Mouse (Mus musculus) forebrain, postnatal 0 days (tissue): Measurements from ENCODE around the gene Agpat2. TPM values are rescaled to one million over a fixed set of nuclear protein-coding genes. Genes with fewer than 3 reads are reported as not detected.

ENCODE experiments used
- ATAC-seq: fragments of 200-750 bp; cut with Nextera tagmentation; 2 replicates; pipeline ENCODE4 v1.8.0; 2017; ENCODE audit warnings: mild to moderate bottlenecking, moderate library complexity
- DNase-seq: peaks from one replicate; pipeline ENCODE4 v3.0.0-alpha.2; 2015
- H3K27ac ChIP-seq: fragments of 300-500 bp; sonication (generic); 2 replicates; pipeline ENCODE4 v1.5.1; 2014; ENCODE audit warnings: low read depth, mild to moderate bottlenecking, antibody characterized with exemption, low read length, moderate library complexity, mixed read lengths
- H3K27me3 ChIP-seq: fragments of 300-500 bp; sonication (generic); 2 replicates; pipeline ENCODE4 v1.6.1; 2014; ENCODE audit warnings: mild to moderate bottlenecking, low read length, mixed read lengths; ENCODE audit not compliant: insufficient read depth
- H3K36me3 ChIP-seq: fragments of 300-500 bp; sonication (generic); 2 replicates; pipeline ENCODE4 v1.6.1; 2014; ENCODE audit warnings: mild to moderate bottlenecking, moderate library complexity; ENCODE audit not compliant: insufficient read depth
- H3K4me1 ChIP-seq: fragments of 300-500 bp; sonication (generic); 2 replicates; pipeline ENCODE4 v1.6.1; 2014; ENCODE audit warnings: antibody characterized with exemption; ENCODE audit not compliant: insufficient read depth
- H3K4me2 ChIP-seq: fragments of 300-500 bp; sonication (generic); 2 replicates; pipeline ENCODE4 v1.6.1; 2014; ENCODE audit warnings: low read depth, mild to moderate bottlenecking, moderate library complexity
- H3K4me3 ChIP-seq: fragments of 300-500 bp; sonication (generic); 2 replicates; pipeline ENCODE4 v1.5.1; 2014; ENCODE audit warnings: low read depth, low read length, mixed read lengths
- H3K9ac ChIP-seq: fragments of 300-500 bp; sonication (generic); 2 replicates; pipeline ENCODE4 v1.6.1; 2014; ENCODE audit warnings: mild to moderate bottlenecking
- H3K9me3 ChIP-seq: fragments of 300-500 bp; sonication (generic); 2 replicates; pipeline ENCODE4 v1.6.1; 2016; ENCODE audit warnings: low read length
- CTCF ChIP-seq: sonication (generic); IDR thresholded peaks from 2 replicates; pipeline ENCODE4 v1.5.1; 2016; ENCODE audit warnings: antibody characterized with exemption, control low read depth, low read depth
- WGBS: fragments of 180-500 bp; shearing (Covaris S2); extraction: QIAGEN DNeasy Blood & Tissue Kit; methylation state at CpG from one replicate; pipeline ENCODE4 v1.1.7; 2014; 5-methylcytosine and 5-hydroxymethylcytosine counted together
- polyA plus RNA-seq: library from polyadenylated mRNA; unstranded; fragments of >200 nt; fragmentation: Nextera tagmentation; extraction: Ambion mirVana; gene quantifications from 2 replicates; pipeline ENCODE4 v1.2.1, GENCODE M21; 2015
- total RNA-seq: library from RNA; depleted of rRNA; stranded (reverse); fragments of >200 nt; gene quantifications from 2 replicates; pipeline ENCODE4 v1.2.3, GENCODE M21; 2014; rRNA removed

The Agpat2 gene
- total RNA-seq (7.8 and 10.0 TPM in 2 replicates), polyA plus RNA-seq (4.8 and 6.2 TPM in 2 replicates)

DNA sequence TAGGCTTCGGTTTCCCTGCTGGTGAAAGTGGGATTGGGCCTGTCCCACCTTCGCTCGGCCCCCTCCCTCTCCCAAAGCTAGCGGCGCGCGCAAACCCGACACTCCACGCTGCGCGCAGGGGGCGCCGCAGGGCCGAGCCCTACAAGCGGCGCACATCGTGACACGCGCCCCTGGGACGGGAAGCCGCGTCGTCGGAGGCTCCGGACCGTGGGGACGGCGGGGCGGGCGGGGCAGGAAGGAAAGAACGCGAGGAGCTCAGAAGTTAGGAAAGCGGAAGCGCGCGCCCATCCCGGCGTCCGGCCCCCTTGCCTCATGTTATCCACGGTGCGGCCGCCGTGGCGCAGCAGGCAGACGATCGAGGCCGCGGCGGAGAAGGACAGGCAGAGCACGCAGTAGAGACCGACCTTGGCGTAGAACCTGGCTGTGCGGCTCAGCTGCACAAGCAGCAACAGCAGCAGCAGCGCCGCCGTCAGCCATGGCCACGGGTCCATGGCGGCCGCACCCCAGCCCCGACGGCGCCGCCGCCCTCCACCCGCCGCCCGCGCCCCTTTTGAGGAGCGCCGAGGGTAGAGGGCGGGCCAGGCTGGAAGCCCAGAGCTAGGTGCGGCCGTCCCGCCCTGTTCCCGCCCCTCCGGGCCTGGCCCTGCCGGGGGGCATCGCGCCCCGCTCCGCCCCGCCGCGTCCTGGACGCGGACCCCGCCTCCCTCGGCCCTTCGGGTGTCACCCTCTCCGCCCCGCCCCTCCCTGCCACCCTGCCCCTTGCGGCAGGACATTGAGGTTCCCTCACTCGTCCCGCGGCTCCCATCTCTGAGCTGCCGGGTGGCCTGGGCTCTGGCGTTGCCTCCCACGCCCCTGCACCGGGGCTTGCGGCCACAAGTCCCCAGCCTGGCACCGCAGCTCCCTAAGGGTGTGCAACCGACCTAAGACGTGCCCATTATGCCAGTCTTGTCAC is at the start of gene Agpat2:
Agpat2 (minus strand) TSS at position 698 of the 952 bp plus-strand sequence.
- Histone ChIP-seq H3K27me3 (peaks cover 14% of the 10 kb centered on the region; the same call in 1 of the 2 replicates), H3K27ac (0 out of 2 replicates have a peak within 1 kb of the TSS, but pooled peaks have one; percentile 35), H3K9me3 (no peaks in the 10 kb centered on the region), H3K4me2 (peak within 1 kb of the TSS; percentile 83), H3K36me3 (no peaks in the 10 kb centered on the region), H3K4me1 (no peaks in the 10 kb centered on the region), H3K4me3 (peak within 1 kb of the TSS; percentile 56), H3K9ac (peak within 1 kb of the TSS; percentile 54)
- peak; percentile 64 for TF ChIP-seq CTCF
- peak; percentile 83 for DNase-seq
- peak; percentile 93 for ATAC-seq
- 1% methylated on average over 97 of the region's 103 CpGs for WGBS

GRCm38 (mm10) chr2:26646643-26647293 is 42.6 kb upstream of the Agpat2 start:
- H3K4me1 ChIP-seq: no peaks in the 10 kb centered on the region
- TF ChIP-seq CTCF: peak; percentile 100
- H3K27me3 ChIP-seq: no peaks in the 10 kb centered on the region
- 30% methylated on average over 3 of the region's 3 CpGs for WGBS
- no peak overlapping the region for H3K4me2 ChIP-seq
- H3K4me3 ChIP-seq: no peak overlapping the region
- ATAC-seq (peak; percentile 99), DNase-seq (peak; percentile 93)
- no peaks in the 10 kb centered on the region for H3K9me3 ChIP-seq
- no peaks in the 10 kb centered on the region for H3K36me3 ChIP-seq
- H3K27ac ChIP-seq: no peak overlapping the region
- H3K9ac ChIP-seq: no peak overlapping the region

DNA sequence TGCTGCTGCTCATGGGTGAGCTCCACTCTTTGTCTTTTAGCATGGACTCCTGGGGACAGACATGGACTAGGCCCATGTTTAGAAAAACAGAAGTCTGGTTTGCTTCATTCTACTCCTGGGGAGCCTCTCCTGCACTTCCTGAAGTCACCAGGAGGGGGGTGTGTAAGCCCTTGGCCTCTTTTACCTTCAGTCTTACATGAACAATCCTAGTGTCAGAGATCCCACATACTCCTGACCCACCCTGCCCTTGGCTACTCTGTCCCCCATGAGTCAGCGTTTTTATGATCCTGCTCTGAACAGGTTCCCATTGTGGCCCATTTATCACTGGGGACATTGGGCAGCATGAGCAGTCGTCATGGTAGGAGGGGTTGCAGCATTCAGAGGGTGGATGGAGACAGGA is 39.7 kb upstream of the Agpat2 start:
- Histone ChIP-seq H3K27ac (no peak overlapping the region), H3K36me3 (no peaks in the 10 kb centered on the region), H3K4me3 (no peak overlapping the region), H3K9ac (no peak overlapping the region), H3K27me3 (no peaks in the 10 kb centered on the region), H3K4me1 (peaks cover under 1% of the 10 kb centered on the region; the same call in 1 of the 2 replicates), H3K4me2 (no peak overlapping the region), H3K9me3 (no peaks in the 10 kb centered on the region)
- WGBS: 73% methylated on average over 2 of the region's 2 CpGs
- peak; percentile 61 for TF ChIP-seq CTCF
- ATAC-seq (no peak), DNase-seq (no peak)

DNA sequence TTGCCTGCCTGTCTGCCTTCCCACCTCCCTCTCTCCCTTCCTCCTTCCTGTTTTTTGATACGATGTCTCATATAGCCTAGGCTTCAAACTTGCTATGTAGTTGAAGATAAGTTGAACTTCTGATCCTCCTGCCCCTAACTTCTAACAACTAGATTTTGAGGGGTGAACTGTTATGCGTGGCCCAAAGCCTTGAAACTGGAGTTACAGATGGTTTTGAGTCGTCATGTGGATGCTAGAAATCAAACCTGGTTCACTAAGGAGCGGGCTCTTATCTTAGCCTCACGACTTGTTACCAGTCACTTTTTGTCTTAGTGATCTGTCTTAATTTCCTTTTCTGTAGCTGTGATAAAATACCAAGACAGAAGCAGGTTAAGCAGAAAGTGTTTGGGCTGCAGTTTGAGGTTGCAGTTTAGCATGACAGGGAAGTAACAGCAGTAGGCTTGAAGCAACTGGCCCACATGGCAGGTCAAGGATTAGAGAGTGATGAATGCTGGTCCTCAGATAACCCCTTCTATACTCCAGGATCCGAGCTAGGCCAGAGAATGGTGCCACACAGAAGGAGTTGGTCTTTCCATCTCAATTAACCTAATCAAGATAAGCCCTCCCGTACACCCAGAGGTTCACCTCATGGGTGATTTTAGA is 36.9 kb upstream of the Agpat2 start:
- DNase-seq: no peak
- 81% methylated on average over 7 of the region's 7 CpGs for WGBS

DNA sequence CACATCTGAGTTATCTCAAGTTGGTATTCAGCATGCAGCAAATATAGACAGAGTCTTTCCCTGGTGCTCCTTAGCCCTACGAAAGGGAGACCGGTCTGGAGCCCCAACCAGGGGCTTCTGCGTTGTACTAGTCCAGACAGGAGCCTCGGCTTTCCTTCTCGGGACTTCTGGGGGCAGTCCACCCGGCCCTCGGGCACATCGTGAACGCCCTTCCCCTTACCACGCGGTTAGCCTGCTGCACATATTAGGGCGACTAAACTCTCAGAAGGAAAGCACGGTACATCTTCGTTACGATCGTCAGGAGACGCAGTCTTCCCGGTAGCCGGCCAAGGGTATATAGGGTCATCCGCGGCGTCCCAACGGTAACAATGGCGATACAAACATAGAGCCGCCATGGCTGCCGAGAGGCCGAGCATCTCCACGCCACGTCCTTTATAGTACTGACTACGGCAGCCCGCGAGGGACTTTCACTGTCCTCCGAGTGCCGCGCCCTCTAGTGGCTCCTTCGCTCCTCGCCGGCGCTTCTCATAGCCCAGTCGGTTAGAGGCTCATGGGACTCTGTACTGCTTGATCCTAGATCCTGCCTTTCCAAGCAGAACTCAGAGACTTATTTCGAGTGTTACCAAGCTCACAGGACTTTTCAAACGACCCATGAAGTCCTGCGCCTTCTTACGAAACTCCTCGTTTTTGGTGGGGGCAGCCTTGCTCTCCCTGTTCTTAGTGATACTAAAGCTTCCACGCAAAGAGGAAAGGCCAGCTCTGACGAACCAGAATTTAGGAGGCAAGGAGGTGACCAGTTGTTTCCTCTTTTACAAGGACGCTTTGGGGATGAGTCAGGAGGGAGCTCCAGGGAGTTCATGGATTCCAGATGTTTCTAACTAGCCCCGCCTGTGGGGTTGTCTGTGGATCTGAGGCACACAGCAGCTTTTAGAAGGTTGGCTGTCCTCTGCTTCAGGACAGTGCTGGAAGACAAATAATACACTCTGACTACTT is 35.9 kb upstream of the Agpat2 start:
- Histone ChIP-seq H3K9me3 (no peaks in the 10 kb centered on the region), H3K4me2 (peak overlapping the region; percentile 61), H3K27ac (peak overlapping the region; percentile 87), H3K27me3 (no peaks in the 10 kb centered on the region), H3K9ac (peak overlapping the region; percentile 91), H3K4me1 (peaks cover 6% of the 10 kb centered on the region), H3K36me3 (peaks cover 32% of the 10 kb centered on the region), H3K4me3 (peak overlapping the region; percentile 68)
- DNase-seq (peak; percentile 98), ATAC-seq (peak; percentile 93)
- peak; percentile 98 for TF ChIP-seq CTCF
- 5% methylated on average over 49 of the region's 49 CpGs for WGBS

More for the DNA sequence above, 36.9 kb upstream of the Agpat2 start:
- Histone ChIP-seq H3K9me3 (no peaks in the 10 kb centered on the region), H3K4me1 (peaks cover 6% of the 10 kb centered on the region), H3K9ac (no peak overlapping the region), H3K36me3 (peaks cover 22% of the 10 kb centered on the region), H3K27ac (no peak overlapping the region), H3K4me3 (no peak overlapping the region), H3K4me2 (no peak overlapping the region), H3K27me3 (no peaks in the 10 kb centered on the region)
- TF ChIP-seq CTCF: no peak
- ATAC-seq: no peak
